Mouse (Mus musculus): ENCODE data around the gene Bfsp1.

The Bfsp1 gene

GRCm38 (mm10) chr2:143801097-143801496, 61.9 kb downstream of the Bfsp1 start:
- DNase-seq (ENCODE audit: low spot score in 2 of 2): no peak

DNA sequence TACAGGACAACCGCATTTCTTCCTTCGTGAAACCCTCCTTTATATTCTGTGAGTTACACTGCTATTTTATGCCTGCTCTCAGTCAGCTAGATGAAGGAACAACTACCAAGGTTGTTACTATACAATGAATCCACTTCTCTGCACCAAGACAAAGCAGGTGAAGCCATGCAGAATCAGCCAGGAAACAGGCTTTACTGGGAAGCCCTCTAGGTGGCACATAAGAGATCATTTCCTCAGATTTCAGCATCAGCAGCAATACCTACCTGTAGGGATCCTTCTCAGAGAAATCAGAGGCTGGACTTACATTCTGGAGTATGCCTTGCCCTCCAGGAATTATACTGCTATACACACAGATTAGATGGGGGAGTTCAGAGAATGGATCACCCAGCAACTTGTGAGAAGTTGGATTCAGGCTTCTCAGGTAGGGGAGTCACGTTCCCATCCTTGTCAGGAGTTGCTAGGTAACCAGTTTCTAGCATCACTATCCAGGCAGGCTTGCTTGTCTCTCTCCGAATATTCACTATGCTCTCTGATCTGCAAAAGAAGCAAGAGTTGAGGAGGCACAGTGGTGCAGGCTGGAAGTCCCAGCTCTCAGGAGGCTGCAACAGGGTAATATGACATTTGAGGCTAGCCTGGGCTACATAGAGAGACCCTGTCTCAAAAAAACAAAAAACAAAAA, 66.5 kb downstream of the Bfsp1 start:
- DNase-seq (ENCODE audit: low spot score in 2 of 2): no peak

DNA sequence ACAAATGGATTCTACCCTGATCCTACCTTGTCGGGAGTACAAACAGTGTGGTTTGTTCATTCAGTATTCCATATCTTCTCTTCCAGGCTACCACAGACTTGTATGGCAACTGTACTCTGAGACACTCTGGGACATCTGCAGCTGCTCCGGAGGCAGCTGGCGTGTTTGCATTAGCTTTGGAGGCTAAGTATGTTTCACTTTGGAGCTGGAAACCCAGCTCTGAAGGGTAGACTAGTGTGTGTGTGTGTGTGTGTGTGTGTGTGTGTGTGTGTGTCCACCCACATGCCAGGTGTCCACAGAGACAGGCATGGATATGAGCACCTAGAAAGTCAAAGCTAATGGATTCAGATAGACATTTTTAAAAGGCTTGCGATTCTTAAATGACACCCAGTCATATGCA, 67.1 kb downstream of the Bfsp1 start:
- no peak for DNase-seq (ENCODE audit: low spot score in 2 of 2)

DNA sequence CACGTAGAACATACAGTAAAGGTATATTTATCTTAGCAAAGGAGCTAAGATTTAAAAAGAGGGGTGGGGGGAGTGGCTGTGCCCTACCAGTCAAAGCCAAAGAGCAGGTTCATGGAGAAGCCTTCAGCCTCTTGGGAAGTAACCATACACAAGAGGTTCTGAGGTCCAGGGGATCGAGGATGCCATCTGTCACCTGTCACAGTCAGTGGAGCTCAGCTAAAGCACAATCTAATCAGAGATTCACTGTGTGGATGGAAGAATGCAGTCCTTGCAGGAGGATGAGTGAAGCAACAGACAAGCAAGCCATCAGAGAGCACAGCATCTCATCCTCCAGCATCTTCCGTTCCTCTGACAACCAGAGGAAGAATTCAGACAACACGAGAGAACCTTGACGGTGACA, 73.1 kb downstream of the Bfsp1 start:
- no peak for DNase-seq (ENCODE audit: low spot score in 2 of 2)

- no peak for DNase-seq (ENCODE audit: low spot score in 2 of 2)
These were observed 82.7 kb downstream of the Bfsp1 start for GRCm38 (mm10) chr2:143780310-143780709.

Measured in frontal cortex, postnatal 10 days (tissue).